Mouse (Mus musculus) MEL-GATA-1-ER (cell line): Measurements from ENCODE around the gene Gpr135.

Source experiments
- DNase-seq: peaks from one replicate; pipeline ENCODE4 v3.0.0-alpha.2; 2012; ENCODE audit warnings: low read depth; ENCODE audit errors: extremely low read depth

The Gpr135 gene

DNA sequence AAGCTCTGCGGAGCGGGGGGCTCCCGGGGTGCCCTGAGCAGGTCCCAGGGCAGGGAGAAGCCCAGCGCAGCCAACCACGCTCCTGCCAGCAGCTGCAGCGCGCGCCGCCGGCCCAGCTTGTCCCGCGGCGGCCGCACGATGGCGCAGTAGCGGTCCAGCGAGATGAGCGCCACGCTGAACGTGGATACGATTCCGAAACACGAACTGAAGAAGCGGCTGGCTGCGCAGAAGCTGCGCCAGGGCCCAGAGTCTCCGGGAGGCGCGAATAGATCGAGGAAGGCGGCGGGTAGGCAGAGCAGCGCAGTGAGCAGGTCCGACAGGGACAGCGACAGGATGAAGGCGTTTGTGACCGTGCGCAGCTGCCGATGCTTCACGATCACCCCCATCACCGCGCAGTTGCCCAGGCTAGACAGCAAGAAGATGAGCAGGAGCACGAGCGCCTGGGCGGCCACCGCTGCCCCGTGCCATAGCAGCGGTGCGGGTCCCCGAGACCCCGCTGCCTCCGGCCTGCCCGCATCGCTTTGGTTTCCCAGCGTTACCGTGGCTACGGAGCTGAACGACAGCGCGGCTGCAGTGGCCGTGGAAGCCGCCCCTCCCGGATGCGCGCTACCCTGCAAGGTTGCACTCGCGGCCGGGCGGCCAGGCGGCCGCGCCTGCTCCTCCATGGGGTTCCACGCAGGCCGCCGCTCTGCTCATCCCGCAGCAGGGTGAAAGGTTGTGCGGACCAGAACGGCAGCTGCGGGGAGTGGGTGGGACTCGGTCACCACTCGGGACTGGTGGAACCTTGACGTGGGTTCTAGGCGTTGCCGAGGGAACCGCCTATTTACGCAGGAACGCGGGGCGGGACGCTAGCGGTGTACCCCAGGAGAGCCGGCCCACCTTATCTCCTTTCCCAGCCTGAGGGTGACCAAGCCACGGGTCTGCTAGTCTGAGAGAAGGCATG lies at the start of gene Gpr135:
Gpr135 (minus strand) TSS at position 799 of the 943 bp plus-strand sequence.
- no peak for DNase-seq

DNA sequence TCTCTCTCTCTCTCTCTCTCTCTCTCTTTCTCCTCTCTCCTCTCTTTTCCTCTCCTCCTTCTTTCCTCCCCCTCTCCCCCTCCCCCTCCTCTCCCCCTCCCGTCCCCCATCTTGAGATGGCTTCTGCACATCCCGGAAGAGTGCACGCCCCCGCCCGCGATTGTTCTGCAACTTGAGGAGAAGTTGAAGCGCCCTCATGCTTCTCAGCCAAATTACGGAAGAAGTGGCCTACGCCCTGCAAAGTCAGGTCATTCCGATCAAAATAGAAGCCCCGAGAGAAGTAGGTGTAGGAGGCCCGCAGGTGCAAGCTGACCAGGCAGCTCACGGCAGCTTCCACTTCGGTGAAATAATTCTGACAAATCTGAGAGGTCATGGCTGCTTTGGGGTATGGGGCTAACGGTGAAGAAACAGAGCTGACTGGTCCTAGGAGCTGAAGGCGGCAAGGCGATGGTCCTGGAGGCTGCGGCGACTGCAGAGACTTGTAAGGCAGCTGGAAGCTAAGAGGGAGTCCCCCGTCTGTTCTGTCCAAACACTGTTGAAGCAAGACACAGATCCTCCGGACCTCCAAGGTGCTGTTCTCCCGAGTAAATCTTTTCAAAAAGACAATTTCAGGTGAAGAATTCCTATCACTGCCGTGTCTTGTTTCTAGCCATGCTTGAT lies 44.9 kb upstream of the Gpr135 start:
- DNase-seq, result no peak

DNA sequence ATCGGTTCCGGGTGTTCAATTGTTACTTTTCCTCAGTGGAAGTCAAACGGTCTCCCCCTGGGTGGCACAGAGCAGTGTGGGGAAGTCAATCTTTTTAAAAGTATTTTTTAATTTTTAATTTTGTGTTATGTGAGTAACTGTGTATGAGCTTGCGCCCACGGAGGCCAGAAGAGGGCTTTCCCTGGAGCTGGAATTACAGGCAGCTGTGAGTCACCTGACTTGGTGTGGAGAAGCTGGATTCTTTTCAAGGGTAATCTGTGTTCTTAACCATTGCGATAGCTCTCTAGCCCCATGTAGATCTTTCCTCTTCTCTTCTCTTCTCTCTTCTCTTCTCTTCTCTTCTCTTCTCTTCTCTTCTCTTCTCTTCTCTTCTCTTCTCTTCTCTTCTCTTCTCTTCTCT lies 44.2 kb upstream of the Gpr135 start:
- DNase-seq, result no peak

DNA sequence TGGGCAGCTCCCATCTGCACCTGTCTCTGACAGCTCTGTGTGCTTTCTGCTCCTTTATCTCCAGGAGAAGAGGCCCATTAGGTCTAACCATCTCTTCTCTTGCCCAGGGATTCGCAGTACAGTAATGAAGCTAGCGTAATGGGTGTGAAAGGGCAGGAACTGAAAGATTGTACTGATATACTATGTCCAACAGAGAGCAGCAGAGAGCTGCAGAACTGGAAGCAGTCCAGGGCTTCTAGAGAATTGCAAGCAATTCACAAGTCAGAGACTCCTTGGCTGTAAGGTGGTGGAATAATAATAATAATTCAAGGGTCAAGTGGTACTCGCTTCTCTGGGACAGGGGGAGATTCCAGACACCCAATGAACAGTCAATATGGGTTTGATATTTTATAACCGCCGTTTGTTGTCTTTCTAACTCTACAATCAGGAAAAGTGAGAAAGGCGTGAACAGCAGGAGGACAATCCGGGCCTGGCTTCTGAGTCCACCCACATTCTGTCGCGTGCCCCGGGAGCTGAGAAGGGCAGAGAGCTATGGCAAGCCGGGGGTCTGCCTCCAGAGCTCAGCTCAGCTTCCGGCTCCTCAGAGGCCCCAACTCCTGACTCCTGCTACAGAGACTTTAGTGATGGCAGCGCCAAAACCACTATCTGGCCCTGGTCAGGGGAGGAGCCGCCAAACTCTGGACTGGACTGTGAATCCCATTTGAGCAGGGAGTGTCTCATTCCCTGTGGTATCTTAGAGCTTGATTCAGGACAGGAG lies 33.8 kb upstream of the Gpr135 start:
- peak; percentile 48 for DNase-seq

DNA sequence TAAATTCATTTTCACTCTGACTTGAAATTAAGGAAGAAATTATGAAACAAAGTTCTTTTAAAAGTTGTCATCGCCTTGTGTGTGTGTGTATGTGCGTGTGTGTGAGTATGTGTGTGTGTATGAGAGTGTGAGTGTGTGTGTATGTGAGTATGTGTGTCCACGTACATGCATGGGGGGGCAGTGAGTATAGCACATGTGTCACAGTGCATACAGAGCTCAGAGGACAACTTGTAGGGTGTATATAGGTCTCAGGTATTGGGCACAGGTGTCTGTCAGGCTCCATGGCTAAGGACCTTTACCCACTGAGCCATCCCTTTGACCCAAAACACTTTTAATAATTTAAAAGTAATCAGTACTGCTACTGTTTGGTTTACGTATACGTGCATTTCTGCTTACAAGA lies 33.1 kb upstream of the Gpr135 start:
- no peak for DNase-seq

DNA sequence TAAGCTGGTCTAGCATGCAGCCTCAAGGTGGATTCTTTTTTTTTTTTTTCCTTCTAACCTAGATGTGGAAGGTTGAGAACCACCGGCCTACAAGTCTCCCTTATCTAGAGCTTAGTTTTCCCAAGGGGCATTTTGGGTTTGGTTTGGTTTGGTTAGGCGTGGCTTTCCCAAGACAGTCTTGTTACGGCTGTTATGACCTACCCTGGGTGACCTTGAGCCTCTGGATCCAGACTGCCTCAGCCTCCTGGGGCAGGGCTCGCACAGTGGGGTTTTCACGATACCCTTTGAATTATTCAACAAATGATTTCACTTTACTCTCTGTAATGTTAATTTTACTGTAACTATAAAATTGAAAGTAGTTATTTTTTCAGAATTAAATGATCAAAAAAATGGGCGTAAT lies 31.9 kb upstream of the Gpr135 start:
- no peak for DNase-seq

DNA sequence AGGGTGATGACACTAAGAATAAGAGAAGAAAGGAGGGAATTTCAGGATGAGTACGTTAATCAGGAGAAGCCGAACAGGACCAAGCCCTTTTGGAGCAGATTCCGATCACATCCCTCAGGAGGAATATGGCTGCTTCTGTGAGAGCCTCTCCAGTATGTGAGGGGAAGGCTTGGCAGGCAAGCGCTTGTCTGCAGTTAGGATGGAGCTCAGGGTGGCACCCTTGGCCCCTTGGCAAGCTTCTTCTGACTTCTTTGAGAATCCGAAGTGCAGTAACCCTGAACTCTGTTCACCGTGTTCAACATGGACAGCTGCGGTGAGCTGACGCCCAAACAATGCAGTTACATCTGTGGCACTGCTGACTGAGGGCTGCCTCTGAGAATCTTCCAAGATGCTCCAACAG lies 26.0 kb upstream of the Gpr135 start:
- DNase-seq, result no peak

DNA sequence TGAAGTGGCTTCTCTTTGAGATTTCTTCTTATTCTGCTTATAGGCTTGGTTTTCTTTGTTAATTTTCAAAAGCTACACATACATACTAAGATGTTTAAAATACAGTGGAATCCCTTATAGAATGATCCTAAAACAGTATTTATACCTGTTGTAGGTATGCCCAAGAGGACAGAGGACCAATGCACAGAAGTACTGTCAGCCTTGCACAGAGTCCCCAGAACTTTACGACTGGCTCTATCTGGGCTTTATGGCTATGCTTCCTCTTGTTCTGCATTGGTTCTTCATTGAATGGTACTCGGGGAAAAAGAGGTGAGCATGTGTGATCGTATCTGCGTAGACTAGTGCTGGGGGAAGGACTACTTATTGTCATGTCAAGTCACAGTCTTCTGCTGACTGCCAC lies 18.9 kb upstream of the Gpr135 start:
- DNase-seq, result no peak

DNA sequence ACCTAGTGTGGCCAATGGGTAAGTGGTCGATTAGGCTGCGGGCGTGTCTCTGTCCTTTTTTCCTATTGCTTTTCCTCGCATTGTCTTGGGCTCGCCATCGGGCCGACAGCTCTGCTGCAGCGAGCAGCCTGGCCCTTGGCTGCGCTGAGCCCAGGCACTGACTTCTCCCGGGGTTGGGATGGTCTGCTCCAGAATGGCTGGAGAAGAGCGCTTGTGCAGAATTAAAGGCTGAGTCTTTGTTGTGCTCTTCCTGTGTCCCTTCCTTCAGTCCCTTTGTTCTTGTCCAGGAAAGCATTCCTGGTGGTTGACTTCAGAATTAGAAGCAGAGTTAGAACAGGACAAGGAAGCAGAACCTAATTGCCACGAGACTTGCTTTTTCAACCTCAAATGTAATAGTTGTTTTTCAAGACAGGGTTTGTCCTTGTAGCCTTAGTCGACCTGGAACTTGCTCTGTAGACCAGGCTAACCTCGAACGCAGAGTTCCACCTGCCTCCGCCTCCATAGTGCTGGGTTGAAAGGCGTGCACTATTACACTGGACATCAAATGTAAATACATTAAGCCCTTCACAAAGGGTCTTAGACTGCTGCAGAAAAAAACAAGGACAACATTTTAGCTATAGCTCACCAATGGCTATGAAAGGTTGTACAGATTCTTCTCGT lies 15.4 kb upstream of the Gpr135 start:
- DNase-seq, result peak; percentile 34

DNA sequence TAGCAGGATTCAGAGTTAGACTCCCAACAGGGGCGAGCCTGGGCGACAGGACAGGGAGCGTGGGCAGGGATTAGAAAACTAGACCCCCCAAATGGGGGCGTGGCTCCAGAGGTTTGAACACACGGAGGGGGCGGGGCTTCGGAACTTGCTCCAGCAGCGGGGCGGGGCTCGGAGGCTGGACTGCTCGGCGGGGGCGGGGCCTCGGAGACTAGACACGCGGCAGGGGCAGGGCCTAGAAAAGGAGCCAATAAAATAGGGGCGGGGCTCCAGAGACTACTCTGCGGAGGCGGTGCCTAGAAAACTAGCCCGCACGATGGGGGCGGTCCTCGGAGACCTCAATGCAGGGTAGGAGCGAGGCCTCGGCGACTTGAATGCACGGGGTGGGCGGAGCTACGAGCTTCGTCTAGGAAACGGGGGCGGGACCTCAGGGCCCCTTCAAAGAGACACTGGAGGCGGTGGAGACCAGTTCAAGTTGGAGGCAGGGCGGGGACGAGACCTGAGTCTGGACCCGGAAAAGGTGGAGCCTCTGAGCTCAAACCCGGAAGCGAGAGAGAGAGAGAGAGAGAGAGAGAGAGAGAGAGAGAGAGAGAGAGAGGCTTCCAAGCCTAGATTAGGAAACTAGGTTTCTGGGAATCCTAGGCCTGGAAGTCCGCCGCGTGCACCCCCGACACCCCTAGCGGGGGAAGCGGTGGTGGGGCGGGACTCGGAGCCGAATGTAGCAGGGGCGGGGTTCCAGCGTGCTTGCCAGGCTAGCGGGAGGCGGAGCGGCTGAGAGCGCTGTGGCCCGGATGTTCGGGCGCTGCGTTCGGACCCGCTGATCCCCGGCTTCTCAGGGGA lies 14.6 kb upstream of the Gpr135 start, which contains the start of the genes L3hypdh and Jkamp:
L3hypdh (minus strand) TSS at position 111 of the 837 bp plus-strand sequence.
Jkamp (plus strand) TSS at position 261 of the 837 bp plus-strand sequence.
- peak; percentile 93 for DNase-seq

DNA sequence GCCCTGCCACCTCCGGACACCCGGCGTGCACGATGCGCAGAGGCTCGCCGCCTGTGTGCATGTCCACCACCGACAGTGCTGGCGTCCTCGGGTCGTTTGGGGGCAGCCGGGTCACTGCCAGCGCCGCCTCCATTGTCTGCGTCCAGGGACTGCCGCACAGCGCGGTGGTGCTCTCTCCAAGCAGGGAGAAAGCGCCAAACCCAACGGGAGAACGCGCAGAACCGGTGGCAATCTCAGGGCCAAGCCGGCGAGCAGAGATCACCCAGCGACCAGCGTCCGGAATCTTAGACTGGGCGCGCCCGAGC lies 14.1 kb upstream of the Gpr135 start:
- no peak for DNase-seq

DNA sequence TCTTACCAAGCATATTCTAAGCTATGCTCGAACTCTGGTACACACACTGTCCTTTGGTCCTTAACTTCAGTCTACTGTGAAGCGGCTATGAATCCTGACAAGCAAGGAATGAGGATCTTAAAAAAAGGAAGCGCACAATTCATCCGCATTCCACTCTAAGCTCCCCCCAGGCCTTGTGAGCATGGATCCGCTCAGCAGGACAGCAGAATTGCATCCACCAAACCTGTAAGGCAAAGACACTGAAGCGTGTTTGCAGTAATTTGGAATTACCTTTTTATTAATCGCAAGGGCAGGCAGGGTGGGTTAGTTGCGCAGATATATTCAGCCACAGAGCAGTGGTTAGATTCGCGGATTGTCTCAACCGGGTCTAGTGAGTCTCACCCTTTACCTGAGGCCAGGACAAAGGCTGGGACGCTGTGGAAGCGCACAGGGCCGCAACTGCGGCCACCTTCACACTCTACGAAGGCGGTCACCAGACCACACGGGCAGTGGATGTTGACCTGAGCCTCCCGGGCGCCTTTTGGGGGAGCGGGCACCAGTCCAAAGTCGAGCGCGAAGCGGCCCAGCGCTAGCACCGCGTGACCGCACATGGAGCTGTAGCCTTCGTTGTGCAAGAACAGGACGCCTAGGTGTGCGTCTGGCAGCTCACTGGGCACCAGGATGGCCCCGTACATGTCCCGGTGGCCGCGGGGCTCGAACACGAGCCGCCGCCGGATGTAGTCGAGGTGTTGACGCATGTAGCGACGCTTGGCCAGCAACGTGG lies 13.5 kb upstream of the Gpr135 start:
- DNase-seq, result peak; percentile 57

DNA sequence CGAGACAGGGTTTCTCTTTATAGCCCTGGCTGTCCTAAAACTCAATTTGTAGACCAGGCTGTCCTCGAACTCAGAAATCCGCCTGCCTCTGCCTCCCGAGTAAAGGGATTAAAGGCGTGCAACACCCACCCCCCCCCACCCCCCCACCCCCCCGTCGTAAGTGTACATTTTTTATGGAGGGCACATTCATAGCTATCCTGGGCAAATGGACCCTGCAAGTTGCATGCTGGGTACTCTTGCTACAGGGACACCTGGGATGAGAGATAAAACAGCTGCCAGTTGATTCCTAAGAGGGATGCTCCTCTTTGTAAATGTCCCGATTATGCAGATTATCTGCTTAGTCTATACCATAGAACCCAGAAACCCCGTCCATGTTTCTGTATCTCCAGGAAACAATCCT lies 12.3 kb upstream of the Gpr135 start:
- peak; percentile 8 for DNase-seq

DNA sequence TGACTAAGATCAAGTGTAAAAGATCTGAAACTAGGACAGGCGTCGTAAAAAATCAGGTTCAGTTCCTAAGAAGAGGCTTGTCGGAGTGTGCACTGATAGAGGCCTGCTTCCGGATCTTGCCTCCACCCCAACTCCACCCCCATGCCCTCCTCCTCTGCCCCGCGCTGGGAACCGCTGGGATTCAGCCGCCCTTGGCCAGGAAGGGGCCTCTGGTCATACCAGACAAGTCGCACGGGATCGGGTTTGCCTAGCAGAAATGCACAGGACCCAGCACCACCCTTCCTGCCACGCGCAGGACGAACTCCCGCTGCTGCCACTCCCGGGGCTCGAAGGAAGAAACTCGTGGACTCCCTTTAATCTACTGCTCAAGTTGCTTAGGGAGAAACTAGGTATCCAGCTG lies 11.4 kb upstream of the Gpr135 start:
- no peak for DNase-seq

DNA sequence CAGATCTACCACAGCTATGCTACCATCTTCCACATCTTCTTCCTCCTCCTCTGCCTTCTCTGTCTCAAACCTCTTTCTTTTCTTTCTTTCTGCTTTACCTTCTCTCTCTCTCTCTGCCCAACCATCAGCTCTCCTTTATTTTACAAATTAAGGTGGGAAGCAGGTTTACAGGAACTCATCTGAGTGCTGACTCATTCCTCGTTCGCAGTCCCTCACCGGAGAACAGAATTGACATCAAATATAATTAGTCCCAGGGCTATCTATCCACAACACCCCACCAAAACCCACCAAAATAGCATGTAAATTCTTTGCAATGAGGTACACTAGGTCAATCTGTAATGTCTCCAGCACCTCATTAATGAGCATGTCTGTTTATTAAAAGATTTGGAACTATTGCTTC lies 11.0 kb upstream of the Gpr135 start:
- no peak for DNase-seq

DNA sequence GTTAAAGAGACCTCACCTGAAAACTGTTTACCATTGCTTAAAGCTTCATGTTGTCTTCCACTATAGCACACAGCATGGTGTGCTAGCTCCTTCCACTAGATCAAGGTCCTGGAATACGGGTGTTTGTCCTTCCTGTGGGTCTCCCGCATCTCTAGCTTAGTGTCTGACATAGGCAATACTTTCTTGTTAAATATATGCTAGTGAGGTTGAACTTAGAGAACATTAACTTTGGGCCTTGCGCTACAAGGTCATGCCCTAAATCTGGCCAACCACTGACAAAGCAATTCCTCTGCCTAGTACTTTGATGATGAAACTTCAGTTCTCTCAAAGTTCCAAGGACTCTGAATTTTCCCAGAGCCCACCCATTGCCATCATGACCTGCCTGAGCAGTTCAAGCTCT lies 7.3 kb upstream of the Gpr135 start:
- DNase-seq, result no peak

DNA sequence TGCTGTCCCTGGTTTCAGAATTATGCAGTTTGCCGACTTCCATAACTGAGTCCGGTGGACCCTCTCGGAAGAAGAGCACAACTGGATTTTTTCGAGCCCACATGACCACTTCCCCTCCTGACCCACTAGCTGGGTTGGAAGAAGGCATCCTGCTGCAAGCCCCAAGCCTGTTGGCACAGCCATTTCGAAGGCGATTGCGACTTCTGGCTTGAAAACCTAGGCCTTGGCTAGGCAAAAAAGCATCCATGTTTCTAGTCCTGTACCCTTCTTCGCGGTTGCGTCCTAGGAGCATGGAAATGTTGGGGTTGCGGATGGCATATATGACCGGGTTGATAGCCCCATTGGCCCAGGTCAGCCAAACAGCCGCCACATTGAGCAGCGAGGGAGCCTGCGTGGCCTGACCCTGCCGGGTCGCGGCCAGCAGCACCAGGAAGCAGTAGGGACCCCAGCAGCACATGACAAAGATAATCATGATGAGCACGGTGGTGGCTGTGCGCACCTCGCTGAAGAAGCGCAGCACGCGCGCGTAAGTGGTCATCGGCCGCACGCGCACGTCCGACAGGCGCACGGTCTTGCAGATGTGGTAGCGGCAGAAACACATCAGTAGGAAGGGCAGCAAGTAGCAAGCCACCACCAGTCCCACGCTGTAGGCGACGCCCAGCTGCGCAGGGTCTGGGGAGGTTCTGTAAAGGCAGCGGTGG lies 1.1 kb downstream of the Gpr135 start:
- DNase-seq, result no peak

DNA sequence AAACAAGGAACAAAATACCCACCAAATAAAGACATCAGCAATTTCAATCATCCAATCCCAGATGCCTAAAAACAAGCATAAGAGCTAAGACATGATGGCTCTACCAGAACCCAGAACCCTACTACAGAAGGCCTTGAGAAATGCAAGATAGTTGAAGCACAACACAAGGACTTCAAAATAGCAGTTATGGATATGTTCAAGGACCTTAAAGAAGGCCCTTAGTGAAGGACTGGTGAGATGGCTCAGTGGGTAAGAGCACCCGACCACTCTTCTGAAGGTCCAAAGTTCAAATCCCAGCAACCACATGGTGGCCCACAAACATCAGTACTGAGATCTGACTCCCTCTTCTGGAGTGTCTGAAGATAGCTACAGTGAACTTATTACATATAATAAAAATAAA lies 13.1 kb downstream of the Gpr135 start:
- DNase-seq, result no peak

DNA sequence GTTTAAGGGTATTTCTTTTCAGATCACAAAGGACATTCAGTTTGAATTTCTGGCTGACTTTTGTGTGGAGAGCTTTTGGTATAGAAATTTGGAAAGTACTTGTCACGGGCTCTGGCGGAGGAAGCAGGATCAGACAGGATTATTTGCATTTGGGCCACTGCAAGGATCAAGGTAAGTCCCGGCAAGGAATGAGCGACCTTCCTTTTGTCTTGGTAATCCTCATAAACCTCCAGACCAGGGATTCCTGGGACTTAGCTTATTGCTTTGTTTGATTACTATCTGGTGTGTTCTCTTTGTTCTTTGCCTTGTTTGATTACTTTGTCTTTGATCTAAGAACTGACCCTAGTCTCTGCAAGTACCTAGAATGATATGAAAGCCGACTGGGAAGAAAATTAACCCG lies 17.1 kb downstream of the Gpr135 start:
- no peak for DNase-seq
